Mouse (Mus musculus) yolk sac, embryonic 10.5 days (tissue): ENCODE data around the gene Ripor3.

Source experiments
- DNase-seq: peaks from one replicate; pipeline ENCODE4 v3.0.0-alpha.2; 2017; ENCODE audit warnings: low spot score

The Ripor3 gene

DNA sequence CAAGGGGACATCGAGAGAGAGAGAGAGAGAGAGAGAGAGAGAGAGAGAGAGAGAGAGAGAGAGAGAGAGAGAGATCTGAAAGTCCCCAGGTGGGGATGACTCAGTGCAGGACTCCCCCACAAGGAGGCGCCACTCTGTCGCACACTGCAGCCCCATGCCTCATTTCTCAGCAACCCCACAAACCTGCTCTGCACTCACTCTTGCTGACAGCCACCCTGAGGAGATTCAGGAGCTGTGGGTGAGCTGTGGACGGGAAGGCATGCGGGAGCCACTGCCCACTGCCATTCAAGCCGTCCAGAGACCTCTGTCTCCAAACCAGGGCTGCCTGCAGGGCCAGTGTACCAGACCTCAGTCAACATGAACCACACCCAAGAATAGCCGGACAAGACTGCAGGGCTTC lies 23.7 kb downstream of the Ripor3 start:
- DNase-seq, result no peak

DNA sequence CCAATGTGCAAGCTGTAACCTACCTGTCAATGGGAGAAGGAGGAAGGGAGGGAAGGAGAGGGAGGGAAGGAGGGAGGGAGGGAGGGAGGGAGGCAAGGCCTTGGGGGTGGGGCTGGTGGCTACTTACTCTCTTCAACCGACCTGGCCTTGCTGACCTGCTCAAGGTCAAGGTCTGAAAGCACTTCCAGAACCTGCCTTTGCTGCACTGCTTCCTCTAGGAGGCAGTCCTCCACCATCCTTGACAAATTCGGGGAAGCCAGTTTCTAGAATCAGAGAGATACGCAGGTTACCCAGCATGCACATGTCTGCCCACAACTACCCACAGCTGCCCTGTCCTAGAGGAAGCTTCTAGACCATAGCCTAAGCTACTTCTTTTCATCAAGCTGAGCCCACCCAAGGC lies 25.5 kb downstream of the Ripor3 start:
- no peak for DNase-seq

DNA sequence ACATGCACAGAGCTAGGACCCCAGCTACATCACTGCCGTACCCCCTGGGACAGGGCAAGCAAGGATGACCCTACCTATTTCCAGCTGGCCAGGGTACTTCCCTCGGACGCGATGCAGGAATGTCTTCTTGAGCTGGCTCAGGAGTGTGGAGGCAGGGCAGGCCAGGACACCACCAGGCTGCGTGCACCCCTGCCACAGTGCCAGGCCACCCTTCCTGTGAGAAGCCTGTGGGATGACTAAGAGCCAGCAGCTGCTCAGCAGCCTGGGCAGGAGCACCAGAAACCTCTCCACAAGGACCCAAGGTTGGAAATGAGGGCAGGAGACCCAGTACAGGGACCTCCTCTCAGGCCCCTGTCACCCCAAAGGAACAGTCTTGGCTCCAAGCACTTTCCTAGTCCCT lies 26.0 kb downstream of the Ripor3 start:
- no peak for DNase-seq

DNA sequence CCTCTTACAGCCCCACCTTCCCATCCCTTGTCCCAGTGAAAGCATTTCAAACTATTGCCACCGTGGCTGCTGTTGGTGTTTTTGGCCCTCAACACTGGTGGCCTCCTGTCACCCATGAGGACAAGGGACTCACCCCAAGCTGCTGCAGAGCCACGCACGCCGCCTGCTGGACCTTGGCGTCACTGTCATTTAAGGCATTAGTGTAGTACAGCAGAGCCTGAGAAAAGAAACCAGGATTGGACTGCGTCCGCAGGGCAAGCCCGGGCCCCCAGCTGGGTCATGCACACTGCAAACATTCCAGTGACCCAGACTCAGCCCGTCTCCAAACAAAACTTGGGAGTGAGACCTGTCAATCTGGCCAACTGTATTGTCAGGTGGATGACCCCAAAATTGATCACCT lies 27.8 kb downstream of the Ripor3 start:
- DNase-seq, result no peak

DNA sequence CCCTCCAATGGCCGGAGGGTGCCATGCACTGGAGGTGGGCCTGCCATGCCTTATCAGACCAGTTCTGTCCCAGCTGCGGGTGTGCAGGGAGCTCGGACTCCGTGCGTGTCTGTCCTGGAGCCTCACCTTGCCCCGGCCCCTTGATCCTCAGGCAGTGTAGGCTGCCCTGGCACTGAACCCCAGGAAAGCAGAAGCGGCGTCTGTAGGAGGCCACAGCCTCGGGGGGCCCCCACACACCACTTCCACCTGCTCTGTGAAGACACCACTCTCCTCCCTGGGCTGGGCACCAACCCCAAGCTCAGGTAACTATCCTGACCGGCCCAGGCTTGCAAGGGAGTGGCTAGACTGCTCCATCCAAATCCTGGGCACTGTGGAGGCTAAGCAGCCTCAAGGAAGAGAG lies 30.0 kb downstream of the Ripor3 start:
- no peak for DNase-seq

DNA sequence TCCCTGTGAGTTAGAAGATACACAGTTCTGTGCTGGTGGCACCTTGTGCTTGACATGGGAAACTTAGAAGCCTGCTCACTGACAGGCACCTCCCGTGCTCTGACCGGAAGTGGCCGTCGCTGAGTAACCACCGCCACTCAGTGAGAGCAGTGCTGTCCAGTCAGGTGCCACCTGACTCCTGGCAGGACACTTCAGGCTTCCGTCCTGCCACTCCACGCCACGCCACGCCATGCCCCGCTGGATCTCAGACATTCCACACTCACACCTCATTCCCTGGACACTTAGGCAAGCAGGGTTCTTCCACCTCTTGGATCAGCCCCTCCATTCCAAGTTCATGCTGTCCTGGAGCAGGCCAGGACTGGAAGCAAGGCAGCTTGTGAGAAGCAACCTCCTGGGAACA lies 32.1 kb downstream of the Ripor3 start:
- DNase-seq, result no peak

DNA sequence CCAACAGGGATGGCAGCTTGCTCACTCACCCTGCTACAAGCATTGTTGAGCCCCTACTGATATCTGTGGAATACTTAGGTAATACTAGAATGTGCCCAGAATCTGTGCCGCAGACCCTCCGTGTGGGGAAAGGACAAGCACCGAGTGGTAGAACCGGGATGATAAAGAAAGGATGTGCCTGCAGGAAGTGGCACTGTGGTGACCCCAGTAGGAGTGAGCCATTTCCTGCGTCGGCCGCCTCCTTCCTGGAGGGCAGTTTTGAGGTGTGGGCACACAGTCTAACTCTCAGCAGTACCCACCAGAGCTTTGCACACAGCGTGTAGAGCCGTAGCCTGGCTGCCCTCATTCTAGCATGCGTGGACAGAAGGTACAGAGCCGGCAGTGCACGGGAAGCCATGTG lies 34.7 kb downstream of the Ripor3 start:
- DNase-seq, result no peak

DNA sequence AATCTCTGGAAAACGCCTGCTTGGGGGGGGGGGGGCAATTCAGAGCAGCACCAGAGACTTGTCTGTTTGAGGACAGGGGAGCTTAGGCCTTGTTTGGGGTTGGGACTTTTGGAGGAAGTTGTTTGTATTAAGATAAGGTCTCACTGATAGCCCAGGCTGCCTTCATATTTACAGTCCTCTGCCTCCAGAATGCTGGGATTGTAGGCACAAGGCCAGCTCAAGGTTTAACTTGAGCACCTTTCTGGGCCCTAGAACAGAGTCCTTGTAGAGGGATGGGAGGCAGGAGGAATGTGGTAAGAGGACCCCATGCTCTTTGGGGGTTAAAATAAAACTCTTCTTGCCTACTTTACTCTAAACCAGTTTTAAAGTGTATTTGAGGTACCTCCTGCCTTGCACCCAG lies 37.6 kb downstream of the Ripor3 start:
- peak; percentile 24 for DNase-seq

DNA sequence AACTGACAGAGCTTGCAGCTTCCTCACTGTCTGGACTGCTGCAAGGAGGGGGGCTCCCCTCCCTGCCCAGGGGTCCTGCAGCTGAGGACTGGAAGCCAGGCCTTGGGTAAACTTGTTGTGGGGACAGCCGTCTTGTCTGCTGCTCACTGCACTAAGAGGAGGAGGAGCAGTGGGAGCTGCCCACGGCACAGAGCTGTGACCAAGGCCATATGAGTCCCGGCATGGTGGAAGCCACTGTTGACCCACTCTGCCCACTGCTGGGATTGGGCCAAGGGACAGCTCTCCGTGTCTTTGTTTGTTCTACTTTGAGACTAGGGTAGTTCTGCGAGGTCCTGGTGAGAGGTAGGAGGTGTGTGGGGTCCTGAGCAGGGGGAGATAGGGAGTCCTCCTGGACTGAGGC lies 38.3 kb downstream of the Ripor3 start:
- DNase-seq, result no peak

DNA sequence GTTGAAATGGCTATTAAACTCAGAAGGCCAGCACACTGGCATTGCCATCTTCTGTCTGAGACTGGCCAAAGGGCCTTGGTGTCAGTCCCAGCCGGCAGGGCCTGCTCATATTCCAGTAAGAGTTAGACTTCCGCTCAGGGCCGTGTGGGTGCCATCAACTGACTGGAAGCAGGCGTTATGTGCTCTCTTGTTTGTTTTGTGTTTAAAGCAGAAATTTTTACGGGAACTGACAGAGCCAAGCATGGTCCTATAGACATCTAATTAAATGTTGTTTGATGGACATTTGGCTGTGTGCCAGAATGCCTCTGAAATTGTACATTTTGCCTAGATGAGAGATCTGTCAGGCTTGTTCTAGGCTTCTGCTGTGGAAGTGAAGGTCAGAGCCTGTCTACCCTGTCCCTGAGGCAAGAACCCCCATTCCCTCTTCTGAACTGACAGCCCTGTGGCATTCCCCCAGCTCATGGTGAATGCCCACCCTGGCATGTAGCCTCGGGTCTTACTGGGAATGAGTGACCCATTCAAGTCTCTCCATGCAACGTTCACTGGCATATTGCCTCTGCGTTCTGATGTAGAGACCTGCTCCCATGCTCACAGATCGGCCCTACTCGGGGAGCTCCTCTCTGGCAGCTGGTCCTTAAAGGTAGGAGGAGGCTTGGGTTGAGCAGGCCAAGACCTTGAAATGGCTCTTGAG lies 40.4 kb downstream of the Ripor3 start:
- no peak for DNase-seq

DNA sequence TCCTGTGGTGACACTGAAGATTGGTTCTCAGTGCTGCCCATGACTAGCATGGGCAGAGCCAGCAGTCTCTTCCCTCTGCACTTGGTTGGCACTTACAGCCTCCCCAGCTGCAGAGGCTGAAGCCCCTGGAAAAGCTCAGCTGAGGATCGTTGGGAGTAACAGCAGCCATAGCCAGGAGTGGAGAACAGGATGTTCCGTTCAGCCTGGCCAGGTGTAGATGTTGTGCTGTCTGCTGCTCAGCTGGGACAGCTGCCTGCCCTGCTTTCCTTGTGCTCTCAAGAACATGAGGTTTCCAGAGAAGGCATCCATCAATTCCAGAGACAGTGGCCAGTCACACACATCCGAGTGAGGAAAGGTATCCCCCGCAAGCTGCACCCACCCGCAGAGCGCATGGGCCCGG lies 41.9 kb downstream of the Ripor3 start:
- no peak for DNase-seq

DNA sequence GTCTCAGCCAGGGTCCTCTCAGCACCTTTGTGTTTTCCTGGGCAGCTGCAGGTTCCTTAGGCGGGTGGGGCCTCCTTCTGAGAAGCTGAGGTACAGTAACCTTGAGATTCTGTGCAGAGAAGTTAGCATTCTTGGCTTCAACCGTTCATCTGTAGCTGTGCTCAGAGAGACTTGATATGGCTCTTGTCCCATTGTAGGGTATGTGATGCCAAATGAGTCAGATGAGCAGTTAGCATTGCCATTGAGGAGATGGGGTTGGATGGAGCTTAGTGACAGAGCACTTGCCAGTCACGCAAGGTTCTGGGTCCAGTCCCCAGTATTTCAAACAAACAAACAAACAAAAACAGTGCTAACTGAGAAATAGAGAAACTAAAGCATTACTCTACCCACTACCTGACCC lies 44.5 kb downstream of the Ripor3 start:
- DNase-seq, result no peak

DNA sequence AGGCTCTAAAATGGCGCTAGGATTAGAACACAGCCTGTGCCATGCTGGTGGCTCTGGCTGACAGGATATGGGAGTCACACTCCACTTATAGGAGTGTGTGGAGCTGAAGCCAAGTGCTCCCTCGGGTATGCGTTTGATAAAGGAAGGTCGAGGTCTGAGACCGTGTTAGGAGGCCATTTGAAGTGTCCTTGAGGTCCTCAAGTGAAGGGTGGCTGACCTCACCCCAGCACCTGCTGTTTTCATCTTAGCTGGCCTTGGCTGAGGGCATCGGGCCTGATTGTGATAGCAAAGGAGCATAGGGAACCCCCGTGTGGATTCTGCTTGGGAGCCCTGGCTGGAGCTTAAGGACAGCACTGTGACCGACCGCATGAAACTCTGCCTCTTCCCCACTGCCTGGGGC lies 46.1 kb downstream of the Ripor3 start:
- DNase-seq, result no peak

DNA sequence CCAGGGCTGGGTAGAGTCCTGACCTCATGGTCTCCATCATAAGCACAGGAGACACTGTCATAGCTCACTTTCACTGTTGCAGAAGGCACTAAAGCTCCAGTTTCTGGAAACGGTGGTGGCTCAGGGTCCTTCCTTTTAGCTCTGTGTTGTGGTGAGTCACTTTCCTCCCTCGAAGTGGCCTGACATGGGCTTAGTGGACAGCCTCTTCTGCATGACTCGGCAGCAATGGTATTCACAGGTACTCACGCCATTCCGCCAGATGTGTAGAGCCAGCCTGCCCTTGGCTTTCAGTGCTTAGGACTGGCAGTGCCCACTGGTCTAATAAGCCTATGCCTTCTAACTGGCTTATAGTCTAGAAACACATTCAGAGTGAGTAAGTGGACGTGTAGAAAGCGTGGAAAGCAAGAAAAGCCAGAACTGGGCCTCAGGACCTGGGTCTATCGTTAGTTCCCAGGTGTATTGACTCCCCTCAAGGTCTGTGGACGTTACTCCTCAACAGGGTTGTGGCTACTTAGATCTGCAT lies 46.6 kb downstream of the Ripor3 start:
- DNase-seq, result no peak

DNA sequence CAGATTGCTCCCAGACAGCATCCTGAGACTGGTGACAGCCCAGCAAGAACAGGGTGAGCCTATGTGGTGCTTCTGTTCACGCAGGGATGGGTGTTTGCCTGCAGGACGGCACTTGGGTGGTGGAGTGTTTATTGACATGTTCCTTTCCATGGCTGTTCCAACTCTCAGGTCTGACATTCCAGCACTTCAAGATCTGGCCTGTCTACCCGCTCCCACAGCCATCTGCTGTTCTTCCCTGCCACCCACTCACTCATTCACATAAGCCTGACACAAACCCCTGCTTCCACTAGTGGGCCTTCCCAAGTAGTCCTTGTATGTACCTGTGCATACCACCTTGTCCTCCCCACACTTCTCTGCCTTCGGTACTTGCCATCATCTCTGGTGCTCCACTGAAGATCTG lies 47.2 kb downstream of the Ripor3 start:
- DNase-seq, result no peak

DNA sequence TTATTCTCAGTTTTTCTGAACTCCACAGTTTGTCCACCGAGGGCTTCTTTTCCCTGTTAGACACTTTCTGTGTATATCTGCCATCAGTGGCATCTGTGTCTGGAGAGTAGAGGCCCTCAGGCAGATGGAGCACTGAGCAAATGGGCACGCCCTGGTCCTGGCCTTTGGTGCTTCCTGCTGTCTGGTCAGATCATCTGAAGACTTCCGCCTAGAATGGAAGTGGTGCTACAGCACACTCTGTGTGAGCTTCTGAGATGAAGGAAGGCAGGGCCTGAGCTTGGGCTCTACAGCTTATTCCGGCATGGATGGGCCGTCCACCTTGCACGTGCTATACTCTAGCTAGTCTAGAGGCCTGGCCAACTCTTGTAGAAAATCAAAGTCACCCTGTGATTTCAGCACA lies 48.1 kb downstream of the Ripor3 start:
- no peak for DNase-seq

DNA sequence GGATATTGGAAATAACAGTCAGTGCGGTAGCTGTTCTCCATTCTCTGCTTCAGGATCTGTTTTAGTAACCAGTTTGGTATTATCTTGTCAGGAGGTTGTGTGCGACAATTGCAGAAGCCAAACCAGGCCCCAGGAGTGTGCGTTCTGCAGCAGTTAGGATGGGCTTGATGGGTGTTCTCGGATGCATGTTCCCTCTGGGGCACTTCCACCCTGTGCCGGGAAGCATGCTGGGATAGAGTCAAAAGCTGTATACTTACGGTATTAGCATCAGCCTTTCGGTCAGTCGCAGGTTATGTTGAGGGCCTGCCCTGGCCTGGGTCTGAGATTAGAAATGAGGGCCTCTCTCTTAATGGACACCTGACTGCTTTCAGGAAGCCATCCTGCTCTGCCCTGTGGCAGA lies 49.8 kb downstream of the Ripor3 start:
- DNase-seq, result no peak

DNA sequence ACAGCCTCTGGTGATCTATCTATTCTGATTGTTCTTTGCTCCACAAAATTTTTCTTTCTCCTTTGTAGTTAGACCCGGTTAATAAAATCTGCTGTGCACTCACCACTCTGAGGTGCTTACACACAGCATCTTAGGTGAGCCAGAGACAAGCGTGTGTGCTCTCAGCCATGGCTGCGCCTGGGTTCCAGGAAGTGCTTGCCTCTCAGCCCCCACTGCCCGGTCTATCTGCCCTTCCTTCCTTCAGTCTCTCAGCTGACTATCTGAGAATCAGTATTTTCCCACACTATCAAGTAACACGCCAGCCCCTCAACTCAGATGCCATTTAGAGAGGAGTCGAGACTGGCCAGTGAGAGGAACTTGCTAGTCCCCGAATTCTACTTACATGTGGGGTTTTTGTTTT lies 50.4 kb downstream of the Ripor3 start:
- DNase-seq, result no peak

DNA sequence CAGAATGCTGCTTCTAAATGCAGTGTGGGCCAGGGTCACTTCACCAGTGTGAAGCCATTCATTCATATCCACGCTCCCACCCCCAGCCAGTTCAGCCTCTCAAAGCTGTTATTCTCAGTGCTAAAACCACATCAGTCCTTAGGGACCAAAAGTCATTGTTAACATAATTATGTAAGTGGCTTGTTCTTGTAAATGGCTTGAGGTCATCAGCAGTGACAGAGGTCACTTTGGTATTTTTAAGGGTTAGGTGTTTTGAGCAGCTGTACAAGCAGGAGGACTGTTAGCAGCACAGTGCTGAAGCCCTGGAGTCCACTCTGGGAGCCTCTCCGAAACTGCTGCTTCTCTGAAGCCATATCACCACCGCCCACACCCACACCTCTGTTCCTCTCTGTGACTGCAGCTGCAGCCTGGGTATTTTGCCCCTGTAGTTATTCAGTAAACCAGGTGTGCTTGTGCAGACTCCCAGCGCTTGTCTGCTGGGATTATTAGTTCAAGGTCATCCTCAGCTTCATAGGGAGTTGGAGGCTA lies 51.0 kb downstream of the Ripor3 start:
- no peak for DNase-seq

DNA sequence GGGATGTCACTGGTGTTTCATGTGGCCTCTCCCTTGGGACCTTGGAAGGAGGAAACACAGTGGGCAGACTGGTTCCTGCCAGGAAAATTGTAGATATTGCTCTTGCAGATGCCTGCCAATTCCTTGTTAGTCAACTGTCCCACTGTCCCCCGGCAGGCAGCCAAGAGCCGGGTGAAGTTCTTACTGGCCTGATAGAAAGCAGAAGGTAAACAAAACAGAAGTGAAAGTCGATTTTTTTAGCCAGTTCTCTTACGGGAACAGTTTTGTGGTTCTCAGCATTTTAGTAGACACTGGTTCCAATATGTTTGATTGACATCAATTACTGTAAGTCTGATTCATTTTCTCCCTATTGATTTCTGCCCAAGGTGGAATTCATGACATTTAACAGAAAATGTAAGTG lies 51.6 kb downstream of the Ripor3 start:
- no peak for DNase-seq

DNA sequence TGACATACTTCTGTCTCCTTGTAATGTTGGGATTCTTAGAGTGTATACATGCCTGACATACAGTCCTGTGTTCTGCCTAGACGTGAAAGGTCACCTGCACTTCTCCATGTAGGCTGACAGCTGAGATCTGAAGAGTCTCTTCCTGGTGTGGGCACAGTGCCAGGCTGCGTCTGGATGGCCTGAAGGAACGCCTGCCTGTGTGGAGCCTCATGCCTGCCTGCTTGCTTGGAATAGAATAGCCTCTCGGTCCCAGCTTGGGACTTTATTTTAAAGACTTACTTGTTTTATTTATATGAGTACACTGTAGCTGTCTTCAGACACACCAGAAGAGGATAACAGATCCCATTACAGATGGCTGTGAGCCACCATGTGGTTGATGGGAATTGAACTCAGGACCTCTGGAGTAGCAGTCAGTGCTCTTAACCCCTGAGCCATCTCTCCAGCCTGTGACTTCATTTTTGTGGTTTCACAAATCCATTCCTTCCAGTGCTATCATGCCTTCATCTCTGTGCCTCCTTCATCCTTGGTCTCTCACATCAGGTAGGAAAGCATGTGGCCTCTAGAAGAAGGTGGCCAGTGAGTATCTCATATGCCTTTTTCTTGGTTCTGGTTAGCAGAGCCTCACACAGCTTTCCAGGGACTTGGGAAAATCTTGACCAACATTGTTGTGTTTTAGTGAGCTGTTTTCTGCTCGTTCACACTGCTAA lies 52.2 kb downstream of the Ripor3 start:
- no peak for DNase-seq

DNA sequence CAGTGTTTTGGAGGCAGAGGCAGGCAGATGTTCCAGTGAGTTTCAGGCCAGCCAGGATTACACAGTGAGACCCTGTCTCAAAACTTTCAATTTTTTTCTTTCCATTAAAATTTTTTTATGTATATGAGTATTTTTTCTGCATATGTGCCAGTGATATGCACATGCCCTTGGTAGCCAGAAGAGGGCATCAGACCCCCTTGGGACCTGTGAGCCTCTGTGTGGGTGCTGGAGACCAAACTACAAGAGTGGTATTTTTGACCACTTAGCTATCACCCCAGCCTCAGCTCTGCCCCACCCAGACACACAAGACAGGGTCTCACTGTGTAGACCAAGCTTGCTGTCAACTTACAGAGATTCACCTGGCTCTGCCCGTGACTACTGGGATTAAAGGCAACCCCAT lies 52.9 kb downstream of the Ripor3 start:
- no peak for DNase-seq

DNA sequence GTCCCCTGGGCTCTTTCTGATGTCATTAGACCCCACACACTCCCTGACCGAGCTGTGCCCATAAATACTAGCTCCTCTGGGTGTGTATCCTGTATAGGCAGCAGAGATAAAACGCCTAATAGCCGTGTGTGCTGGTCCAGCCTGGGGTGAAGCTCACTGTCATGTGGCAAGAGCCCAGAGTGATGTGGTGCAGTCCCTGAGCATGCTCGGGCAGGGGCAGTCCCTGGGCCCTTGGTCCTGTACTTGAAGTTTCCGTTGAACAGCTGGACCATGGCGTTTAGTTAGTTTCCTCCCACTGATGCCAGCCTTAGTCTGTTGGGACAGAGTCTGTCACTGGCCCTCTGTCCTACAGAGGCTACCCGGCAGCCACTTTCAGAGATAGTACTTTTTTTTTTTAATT lies 55.5 kb downstream of the Ripor3 start:
- no peak for DNase-seq

DNA sequence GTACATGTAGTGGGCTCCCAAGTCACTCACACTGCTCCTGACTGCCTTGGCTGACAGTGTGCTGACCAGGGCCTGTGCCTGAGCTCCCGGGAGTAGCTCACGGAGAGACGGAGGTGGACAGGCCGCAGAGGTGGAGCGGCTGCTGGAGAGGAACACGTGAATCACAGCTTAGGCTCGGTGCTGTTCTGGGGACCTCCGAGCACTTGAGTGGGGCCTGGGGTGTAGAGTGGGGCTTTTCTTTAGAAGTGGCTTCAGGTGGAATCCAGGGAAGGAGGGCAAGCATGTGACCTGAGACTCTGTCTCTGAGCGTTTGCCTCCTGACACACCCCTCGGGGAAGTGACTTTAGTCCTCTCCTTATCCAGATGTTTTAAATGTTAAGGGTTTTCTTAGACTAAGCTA lies 56.6 kb downstream of the Ripor3 start:
- no peak for DNase-seq
